Mouse (Mus musculus): ENCODE measurements around the gene Oprm1.
"Not testable (repeated sequence)": the region's sequence is repeated elsewhere in the genome, so short reads cannot be mapped to it uniquely, and the experiment has no call there.

DNA sequence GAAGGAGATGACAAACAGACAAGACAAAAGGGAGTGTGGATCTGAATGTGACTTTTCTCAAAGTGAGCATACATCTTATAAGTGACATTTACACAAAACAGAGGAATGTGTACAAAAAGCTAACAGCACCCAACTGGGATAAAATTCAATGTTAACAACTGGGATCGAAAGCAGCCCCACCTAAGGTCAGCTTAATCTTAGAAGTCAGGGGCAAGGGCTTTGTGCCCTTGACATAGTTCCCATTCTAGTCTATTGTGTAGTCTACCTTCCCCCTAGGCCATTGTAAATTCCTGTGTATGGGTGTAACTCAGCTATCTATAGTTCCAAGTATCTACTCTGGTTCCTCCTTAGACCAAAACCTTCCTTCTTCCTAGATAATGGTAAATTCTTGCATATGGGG lies 123.7 kb downstream of the Oprm1 start:
- TF ChIP-seq CTCF (IDR thresholded peaks at IDR 0.05; ENCODE audit: control insufficient read depth, insufficient read depth, insufficient replicate concordance, low read depth, low read length); POLR2A (IDR thresholded peaks at IDR 0.05; ENCODE audit: control insufficient read depth, low read depth, low read length): not testable (repeated sequence)

Measured in testis, adult 2 months (tissue).